Mouse (Mus musculus): ENCODE data around the gene Mreg. TPM values are rescaled to one million over a fixed set of nuclear protein-coding genes. Genes with fewer than 3 reads are reported as not detected.
"Not testable (repeated sequence)": the region's sequence is repeated elsewhere in the genome, so short reads cannot be mapped to it uniquely, and the experiment has no call there.

Mreg gene
- 5.0 and 7.6 TPM in 2 replicates for polyA plus RNA-seq (2016; fragmentation: Nextera tagmentation; extraction: Ambion mirVana)

DNA sequence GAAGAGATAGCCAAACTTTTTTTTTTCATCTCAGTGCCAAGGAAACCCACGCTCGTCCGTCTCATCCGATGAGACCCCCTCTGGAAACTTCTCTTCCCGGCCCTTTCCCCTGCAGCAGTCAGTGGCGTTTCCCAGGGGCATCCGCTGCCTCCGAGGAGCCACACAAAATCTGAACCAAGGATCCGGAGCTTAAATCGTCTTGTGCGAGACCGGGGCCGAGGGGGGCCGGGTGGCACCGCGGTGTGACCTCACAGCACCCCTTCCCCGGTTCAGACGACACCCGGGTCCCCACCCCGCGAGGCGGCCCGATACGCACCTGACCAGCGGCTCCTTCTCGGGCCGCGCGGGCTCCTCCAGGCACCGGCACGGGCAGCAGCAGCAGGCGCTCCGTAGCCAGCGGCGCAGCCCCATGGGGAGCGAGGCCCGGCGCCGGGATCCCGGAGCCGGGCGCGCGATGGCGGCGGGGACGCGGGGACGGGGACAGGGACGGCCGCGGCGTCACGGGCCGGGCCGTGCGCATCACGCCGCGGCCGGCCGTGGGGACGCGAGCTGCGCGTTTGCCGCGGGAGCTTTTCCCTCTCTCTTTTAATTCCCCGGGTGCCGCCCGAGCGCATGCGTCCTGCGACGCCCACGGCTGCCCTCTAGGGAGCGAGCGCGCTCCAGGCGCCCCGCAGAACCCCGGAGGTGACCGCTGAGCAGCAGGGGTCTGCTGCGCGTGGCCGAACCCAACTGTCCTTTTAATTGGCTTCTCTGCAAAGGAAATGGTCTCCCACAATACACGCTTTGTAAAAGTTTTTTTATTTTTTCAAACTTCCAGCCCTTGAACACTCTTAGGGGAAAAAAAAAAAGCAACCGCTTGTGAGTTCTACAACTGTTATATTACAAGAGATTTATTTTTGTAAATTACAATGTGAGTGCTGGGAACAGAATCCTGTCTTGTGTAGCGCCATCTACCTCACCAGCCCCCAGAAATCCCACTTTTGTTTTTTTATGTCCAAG, at the start of gene Mreg:
Mreg (minus strand) TSS at position 607 of the 999 bp plus-strand sequence.
- DNase-seq (ENCODE audit: low spot score) = peak; percentile 80
- WGBS = under 1% methylated on average over 88 of the region's 89 CpGs
- Histone ChIP-seq H3K4me3 (peak within 1 kb of the TSS; percentile 82), H3K27me3 (ENCODE audit: low read depth, poor library complexity, severe bottlenecking) (peaks cover 24% of the 10 kb centered on the region), H3K4me1 (peaks cover 22% of the 10 kb centered on the region), H3K36me3 (no peaks in the 10 kb centered on the region), H3K27ac (replicated peaks) (peak within 1 kb of the TSS; percentile 89), H3K9me3 (replicated peaks) (no peaks in the 10 kb centered on the region)

DNA sequence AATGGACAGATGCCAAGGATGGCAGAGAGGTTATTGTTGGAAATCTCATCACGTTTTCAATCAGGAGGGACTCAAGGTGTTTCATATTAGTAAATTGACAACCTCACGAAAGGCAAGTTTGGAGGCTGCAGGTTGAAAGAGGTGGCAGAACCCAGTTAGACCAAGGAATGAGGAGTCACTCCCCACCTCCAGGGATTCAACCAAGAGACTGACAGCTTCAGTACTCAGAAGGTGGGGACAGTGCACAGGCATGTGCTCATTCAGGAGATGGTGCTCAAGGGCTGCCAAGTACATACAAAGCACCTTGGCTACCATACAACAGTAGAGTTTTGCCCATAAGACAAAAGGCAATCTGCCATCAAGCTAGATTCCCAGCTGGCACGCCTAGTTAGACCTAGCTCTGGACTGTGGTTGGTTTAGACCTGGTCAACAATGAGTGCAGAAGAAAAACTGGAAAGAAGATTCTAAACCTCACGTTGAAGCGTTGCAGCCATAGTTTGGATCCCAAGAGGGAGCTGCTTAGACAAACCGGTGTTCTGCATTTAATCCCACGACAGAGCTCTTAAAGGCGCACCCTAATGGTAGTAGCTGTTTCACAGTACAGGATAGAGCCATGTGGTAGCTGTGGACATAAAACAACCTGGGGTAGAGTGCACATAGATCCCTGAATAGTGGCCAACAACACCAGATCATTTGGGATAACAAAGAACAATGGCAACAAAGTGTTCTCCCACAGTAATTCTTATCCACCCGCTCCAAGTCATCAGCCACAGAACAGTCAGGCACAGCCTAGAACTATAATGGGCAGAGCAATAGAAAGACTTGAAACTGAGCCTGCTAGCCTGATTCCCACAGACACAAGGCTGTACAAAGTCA, 44.5 kb upstream of the Mreg start:
- peaks cover 44% of the 10 kb centered on the region for H3K4me1 ChIP-seq
- H3K27ac ChIP-seq (replicated peaks) = no peak overlapping the region
- 83% methylated on average over 9 of the region's 9 CpGs for WGBS
- H3K9me3 ChIP-seq (replicated peaks) = no peaks in the 10 kb centered on the region
- H3K36me3 ChIP-seq = no peaks in the 10 kb centered on the region
- no peak for DNase-seq (ENCODE audit: low spot score)
- peaks cover 25% of the 10 kb centered on the region for H3K27me3 ChIP-seq (ENCODE audit: low read depth, poor library complexity, severe bottlenecking)
- no peak overlapping the region for H3K4me3 ChIP-seq

DNA sequence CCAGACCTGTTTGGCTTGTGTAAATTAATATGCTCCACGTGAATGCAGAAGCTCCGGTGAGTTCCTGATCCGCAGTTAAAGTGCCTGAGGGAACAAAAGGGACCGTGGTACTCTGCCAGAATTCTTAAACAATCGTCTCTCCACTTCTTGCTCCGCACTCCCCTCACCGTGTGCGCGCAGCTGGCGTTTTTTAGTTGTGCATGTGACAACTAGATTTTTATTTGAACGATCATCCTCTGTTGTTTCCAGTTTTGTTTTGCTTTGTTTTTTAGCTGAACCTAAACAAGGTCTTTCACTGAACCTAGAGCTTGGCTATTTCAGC, 43.7 kb upstream of the Mreg start:
- peaks cover 44% of the 10 kb centered on the region for H3K4me1 ChIP-seq
- no peaks in the 10 kb centered on the region for H3K9me3 ChIP-seq (replicated peaks)
- whole genome bisulfite sequencing = 47% methylated on average over 11 of the region's 11 CpGs
- DNase-seq (ENCODE audit: low spot score) = no peak
- H3K4me3 ChIP-seq = peak overlapping the region; percentile 55
- H3K27ac ChIP-seq (replicated peaks) = peak overlapping the region; percentile 98
- peaks cover 25% of the 10 kb centered on the region for H3K27me3 ChIP-seq (ENCODE audit: low read depth, poor library complexity, severe bottlenecking)
- H3K36me3 ChIP-seq = no peaks in the 10 kb centered on the region

DNA sequence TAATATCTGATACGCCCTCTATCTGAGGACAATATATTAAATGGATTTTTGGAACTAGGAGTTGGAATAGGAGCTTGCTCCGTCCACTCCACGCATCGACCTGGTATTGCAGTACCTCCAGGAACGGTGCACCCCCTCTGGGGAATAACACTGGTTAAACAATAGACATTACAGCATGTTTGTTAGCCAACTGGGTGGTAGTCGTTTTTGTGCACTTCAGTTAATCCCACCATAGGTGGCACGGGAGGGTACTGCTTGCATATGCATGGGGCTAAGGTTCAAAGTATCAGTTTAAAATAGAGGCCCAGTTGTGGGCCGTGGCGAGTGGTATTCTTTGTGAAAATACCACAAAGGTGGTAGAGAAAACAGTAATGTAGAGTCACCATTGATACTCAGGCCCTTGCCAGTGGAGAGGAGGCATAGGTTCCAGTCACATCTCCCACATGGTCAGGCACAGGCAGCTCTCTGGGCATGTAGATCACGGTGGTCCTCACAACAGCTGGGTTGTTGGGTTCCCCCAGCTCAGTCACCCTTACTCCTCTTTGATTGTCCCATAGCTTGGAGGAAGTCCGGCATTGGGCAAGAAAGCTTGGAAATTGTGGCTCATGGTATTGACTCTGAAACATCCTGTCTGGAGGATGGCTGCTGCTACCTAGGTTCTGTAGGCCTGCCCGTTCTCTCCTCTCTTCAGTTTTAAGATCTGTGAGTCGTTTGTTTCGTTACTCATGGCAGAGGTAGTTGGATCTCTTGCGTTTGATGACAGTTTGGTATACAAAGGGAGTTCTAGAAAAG, 43.2 kb upstream of the Mreg start:
- Histone ChIP-seq H3K36me3 (no peaks in the 10 kb centered on the region), H3K4me3 (peak overlapping the region; percentile 55), H3K27ac (replicated peaks) (peak overlapping the region; percentile 98), H3K27me3 (ENCODE audit: low read depth, poor library complexity, severe bottlenecking) (peaks cover 25% of the 10 kb centered on the region), H3K4me1 (peaks cover 44% of the 10 kb centered on the region), H3K9me3 (replicated peaks) (no peaks in the 10 kb centered on the region)
- DNase-seq (ENCODE audit: low spot score) = peak; percentile 87
- WGBS = 8% methylated on average over 15 of the region's 15 CpGs

DNA sequence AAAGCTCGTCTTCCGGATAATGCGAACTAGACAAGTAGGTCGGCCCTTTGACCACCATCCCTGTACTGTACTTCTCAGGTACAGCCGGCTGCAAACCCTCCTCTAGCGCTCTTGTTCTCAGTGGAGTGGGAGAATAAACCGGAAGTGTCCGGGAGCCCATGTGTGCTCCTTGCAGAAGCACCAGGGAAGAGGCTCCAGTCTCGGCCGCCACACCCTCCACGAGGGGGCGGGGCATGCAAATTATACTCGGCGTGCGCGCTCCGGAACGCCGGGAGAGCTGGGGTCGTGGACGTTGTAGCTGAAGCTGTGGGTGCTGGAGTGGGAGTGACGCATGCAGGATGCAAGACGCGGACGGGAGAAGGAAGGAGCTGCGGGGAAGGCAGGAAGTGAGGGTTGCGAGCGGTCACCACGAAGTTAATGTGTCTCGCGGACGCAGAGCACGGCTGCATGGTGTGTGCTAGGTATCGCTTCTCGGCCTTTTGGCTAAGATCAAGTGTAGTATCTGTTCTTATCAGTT, 42.5 kb upstream of the Mreg start:
- Histone ChIP-seq H3K36me3 (no peaks in the 10 kb centered on the region), H3K27ac (replicated peaks) (peak overlapping the region; percentile 98), H3K27me3 (ENCODE audit: low read depth, poor library complexity, severe bottlenecking) (peaks cover 25% of the 10 kb centered on the region), H3K4me3 (peak overlapping the region; percentile 55), H3K9me3 (replicated peaks) (no peaks in the 10 kb centered on the region), H3K4me1 (peaks cover 38% of the 10 kb centered on the region)
- 1% methylated on average over 35 of the region's 35 CpGs for WGBS
- peak; percentile 92 for DNase-seq (ENCODE audit: low spot score)

DNA sequence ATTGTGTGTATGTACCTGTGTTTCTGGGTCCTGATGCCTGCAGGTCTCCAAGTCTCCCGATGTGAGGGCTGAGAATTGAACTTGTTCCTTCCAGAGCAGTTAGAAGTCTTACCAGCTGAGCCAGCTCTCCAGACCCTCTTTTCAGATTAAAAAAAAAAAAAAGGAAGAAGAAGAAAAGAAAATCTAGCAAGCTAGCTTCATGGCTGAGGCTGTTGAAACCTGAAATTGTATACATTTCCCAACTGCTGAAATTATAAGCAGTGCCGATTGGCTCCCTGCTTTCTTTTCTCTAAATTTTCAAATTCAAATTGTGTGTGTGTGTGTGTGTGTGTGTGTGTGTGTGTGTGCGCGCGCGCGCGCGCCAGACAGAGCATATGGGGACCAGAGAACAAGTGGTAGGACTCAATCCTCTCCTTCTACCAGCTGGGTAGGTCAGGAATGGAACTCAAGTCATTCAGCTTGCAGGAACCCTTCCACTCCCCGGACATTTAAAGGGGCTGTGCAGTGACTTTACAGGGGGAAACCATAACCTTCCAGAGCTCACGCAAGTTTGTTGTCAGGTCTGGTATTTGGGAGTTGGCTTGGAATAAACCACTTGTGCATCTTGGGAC, 41.9 kb upstream of the Mreg start:
- Histone ChIP-seq H3K4me3 (peak overlapping the region; percentile 55), H3K27ac (replicated peaks) (peak overlapping the region; percentile 98), H3K4me1 (peaks cover 32% of the 10 kb centered on the region), H3K36me3 (no peaks in the 10 kb centered on the region), H3K9me3 (replicated peaks) (no peaks in the 10 kb centered on the region), H3K27me3 (ENCODE audit: low read depth, poor library complexity, severe bottlenecking) (peaks cover 25% of the 10 kb centered on the region)
- peak; percentile 22 for DNase-seq (ENCODE audit: low spot score)
- 41% methylated on average over 11 of the region's 11 CpGs for WGBS

DNA sequence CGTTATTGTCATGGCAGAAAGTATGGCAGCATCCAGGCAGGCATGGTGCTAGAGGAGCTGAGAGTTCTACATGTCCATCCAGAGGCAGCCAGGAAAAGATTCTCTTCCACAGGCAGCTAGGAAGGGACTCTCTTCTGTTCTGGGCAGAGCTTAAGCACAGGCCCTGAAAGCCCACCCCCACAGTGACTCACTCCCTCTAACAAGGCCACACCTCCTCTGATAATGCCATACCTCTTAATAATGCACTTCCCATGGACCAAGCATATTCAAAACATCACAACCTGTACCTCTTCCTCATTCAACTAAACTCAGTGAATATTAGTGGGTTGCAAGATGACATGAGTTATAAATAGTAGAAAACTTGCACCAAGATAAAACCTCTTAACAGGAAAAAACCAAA, 39.7 kb upstream of the Mreg start:
- WGBS = 82% methylated on average over 1 of the region's 1 CpGs
- no peak overlapping the region for H3K27ac ChIP-seq (replicated peaks)
- H3K9me3 ChIP-seq (replicated peaks) = no peaks in the 10 kb centered on the region
- H3K4me3 ChIP-seq = no peak overlapping the region
- no peaks in the 10 kb centered on the region for H3K36me3 ChIP-seq
- H3K4me1 ChIP-seq = peaks cover 22% of the 10 kb centered on the region
- H3K27me3 ChIP-seq (ENCODE audit: low read depth, poor library complexity, severe bottlenecking) = 0 out of 2 replicates have a peak, but pooled peaks cover 5% of the 10 kb centered on the region
- no peak for DNase-seq (ENCODE audit: low spot score)

DNA sequence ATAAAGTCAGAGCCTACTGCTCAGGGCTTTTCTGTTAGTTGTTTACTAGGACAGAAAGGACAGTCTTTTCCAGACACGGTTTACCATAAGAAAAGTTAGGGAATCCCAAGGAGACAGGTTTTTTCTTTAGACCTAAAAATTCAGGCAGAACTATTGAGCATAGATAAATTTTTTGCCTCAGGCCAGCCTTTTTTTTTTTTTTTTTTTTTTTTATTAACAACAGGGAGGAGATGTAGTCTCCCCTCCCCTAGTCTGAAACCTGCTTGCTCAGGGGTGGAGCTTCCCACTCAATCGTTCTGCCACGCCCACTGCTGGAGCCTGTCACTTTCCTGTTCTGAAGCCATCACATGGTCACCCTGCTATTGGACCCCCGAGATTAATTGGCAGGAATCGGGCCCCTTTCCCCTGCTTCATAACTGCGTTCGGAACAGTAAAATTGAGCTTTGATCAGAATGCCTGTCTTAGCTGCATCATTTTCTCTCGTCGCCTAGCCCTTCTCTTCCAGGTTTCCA, 36.2 kb upstream of the Mreg start:
- 46% methylated on average over 9 of the region's 9 CpGs for WGBS
- DNase-seq (ENCODE audit: low spot score); H3K4me3 ChIP-seq; H3K4me1 ChIP-seq; H3K27me3 ChIP-seq (ENCODE audit: low read depth, poor library complexity, severe bottlenecking); H3K27ac ChIP-seq (replicated peaks); H3K9me3 ChIP-seq (replicated peaks); H3K36me3 ChIP-seq: not testable (repeated sequence)

DNA sequence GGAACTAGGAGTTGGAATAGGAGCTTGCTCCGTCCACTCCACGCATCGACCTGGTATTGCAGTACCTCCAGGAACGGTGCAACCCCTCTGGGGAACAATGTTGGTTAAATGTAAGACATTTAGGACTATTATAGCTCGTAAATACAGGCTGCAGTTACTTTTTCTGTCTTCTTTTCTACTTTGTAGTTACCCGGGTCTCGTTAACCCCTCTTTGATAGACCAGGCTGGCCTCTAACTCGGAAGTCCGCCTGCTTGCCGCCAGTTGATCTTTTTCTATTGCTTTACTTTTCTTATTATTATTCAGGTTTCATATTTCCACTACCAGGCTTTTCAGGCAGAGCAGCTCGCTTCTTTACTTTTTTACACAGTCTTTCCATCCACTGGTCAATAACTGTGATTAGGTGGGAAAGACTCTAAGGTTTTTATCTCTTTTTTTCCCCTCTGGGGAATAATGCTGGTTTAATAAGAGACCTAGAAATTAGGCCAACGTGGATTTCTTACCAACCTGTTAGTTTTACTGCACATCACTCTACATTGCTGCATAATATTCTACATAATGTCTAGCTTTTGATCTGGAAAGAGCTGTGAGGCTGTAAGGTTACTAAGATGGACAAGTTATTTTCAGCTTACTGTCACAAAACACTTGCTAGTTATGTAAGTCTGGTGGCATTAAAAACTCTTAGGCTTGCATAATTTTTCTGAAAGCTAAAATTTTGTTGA, 32.4 kb upstream of the Mreg start:
- Histone ChIP-seq H3K9me3 (replicated peaks) (no peaks in the 10 kb centered on the region), H3K4me1 (0 out of 2 replicates have a peak, but pooled peaks cover 8% of the 10 kb centered on the region), H3K27ac (replicated peaks) (no peak overlapping the region; the same call in 1 of the 2 replicates), H3K27me3 (ENCODE audit: low read depth, poor library complexity, severe bottlenecking) (no peaks in the 10 kb centered on the region), H3K36me3 (no peaks in the 10 kb centered on the region), H3K4me3 (peak overlapping the region; percentile 9; the same call in 1 of the 2 replicates)
- WGBS = under 1% methylated on average over 12 of the region's 12 CpGs
- DNase-seq (ENCODE audit: low spot score) = peak; percentile 72

DNA sequence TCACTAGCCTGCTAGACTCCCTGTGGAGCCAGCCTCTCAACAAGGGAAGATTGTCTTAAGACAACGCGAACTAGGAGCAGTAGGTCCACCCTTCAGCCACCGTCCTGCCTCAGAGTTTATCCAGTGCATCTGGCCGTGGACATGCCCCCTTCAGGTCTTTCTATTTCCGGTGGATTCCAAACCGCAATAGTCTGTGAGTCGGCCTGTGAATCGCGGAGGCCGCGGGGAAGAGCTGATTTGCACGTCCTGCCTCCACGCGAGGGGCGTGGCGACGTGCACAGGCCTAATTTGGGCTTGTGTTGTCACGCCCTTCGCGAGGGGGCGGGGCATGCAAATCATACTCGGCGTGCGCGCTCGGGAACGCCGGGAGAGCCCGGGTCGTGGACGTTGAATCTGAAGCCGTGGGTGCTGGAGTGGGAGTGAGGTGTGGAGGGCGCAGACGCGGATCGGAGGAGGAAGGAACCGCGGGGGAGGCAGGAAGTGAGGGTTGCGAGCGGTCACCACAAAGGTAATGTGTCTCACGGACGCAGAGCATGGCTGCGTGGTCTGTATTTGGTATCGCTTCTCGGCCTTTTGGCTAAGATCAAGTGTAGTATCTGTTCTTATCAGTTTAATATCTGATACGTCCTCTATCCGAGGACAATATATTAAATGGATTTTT, 31.7 kb upstream of the Mreg start:
- under 1% methylated on average over 47 of the region's 47 CpGs for WGBS
- H3K4me1 ChIP-seq = 0 out of 2 replicates have a peak, but pooled peaks cover 8% of the 10 kb centered on the region
- H3K36me3 ChIP-seq = no peaks in the 10 kb centered on the region
- H3K27ac ChIP-seq (replicated peaks) = peak overlapping the region; percentile 100
- peak; percentile 95 for DNase-seq (ENCODE audit: low spot score)
- peak overlapping the region; percentile 58 for H3K4me3 ChIP-seq
- no peaks in the 10 kb centered on the region for H3K9me3 ChIP-seq (replicated peaks)
- no peaks in the 10 kb centered on the region for H3K27me3 ChIP-seq (ENCODE audit: low read depth, poor library complexity, severe bottlenecking)
